Mouse (Mus musculus) Patski (cell line): ENCODE results near the gene Ifna16. TPM values are rescaled to one million over a fixed set of nuclear protein-coding genes. Genes with fewer than 3 reads are reported as not detected.

Experiments
- ATAC-seq: fragments of 100-300 bp; one replicate; pipeline ENCODE4 v1.8.0; 2021
- CTCF ChIA-PET: fragments of 350-600 bp; sonication (Branson Sonifier 250); formaldehyde crosslinking; loops from one replicate; lab custom pipeline; 2022; ENCODE audit warnings: inconsistent platforms; lab: Charles Lee
- POLR2A ChIA-PET: fragments of 350-600 bp; sonication (Branson Sonifier 250); formaldehyde crosslinking; loops from one replicate; lab custom pipeline; 2022; ENCODE audit warnings: antibody characterized with exemption, inconsistent platforms; lab: Charles Lee
- DNase-seq: peaks from one replicate; pipeline ENCODE4 v3.0.0-alpha.2; 2011; ENCODE audit warnings: low read depth, low spot score
- H3K27me3 ChIP-seq: fragments of 371-371 bp; one replicate; pipeline ENCODE4 v1.5.1; 2021
- CTCF ChIP-seq: fragments of 100-300 bp; IDR thresholded peaks from one replicate; pipeline ENCODE4 v1.5.1; 2021
- in situ Hi-C: fragments of 300-500 bp; cut with MboI; formaldehyde crosslinking; loops from 3 replicates; pipeline ENCODE4 v1.11.1; 2018; ENCODE audit warnings: low pct_unique_long_range_greater_than_20kb, mixed read lengths
- polyA plus RNA-seq: library from polyadenylated mRNA; unstranded; gene quantifications from one replicate; pipeline ENCODE4 v1.2.3, GENCODE M21; 2021

The Ifna16 gene
- polyA plus RNA-seq, 1 experiment from 2014 or later, result not detected

GRCm38 (mm10) chr4:88697753-88698152 lies 21.0 kb upstream of the Ifna16 start:
- no peak for ATAC-seq
- H3K27me3 ChIP-seq, result peaks cover 10% of the 10 kb centered on the region
- no peak for TF ChIP-seq CTCF
- in situ Hi-C loops, result no loop called here
- no peak for DNase-seq
- CTCF ChIA-PET, result interaction anchor here (2.1 to 4.2 kb wide), 3 partner anchors 8 to 40 kb away, joined by 8 to 62 read pairs (median 21); partner anchors contain the start of genes Gm26566 and Klhl9
- POLR2A ChIA-PET, result no interaction called here

GRCm38 (mm10) chr4:88697108-88697507 lies 20.4 kb upstream of the Ifna16 start:
- in situ Hi-C loops, result no loop called here
- CTCF ChIA-PET, result interaction anchor here (0.7 to 4.2 kb wide), 11 partner anchors 9 to 125 kb away, joined by 3 to 62 read pairs (median 5); partner anchors contain the start of genes Gm26566, Ifna2 and Klhl9
- peaks cover 12% of the 10 kb centered on the region for H3K27me3 ChIP-seq
- no peak for TF ChIP-seq CTCF
- POLR2A ChIA-PET, result no interaction called here
- no peak for ATAC-seq
- no peak for DNase-seq

- CTCF ChIA-PET, result interaction anchor here (0.7 to 4.2 kb wide), 12 partner anchors 9 to 125 kb away, joined by 3 to 62 read pairs (median 5); partner anchors contain the start of genes Gm26566, Ifna2 and Klhl9
- peak; percentile 78 for ATAC-seq
These were observed 19.6 kb upstream of the Ifna16 start for GRCm38 (mm10) chr4:88696237-88696884.

GRCm38 (mm10) chr4:88693392-88693791 lies 16.7 kb upstream of the Ifna16 start:
- DNase-seq (no peak), ATAC-seq (no peak)
- H3K27me3 ChIP-seq, result peaks cover 18% of the 10 kb centered on the region
- ChIA-PET CTCF (no interaction called here), POLR2A (no interaction called here)
- TF ChIP-seq CTCF, result no peak
- in situ Hi-C loops, result loop anchor here (5.0 kb wide), 1 partner anchor 34 kb away; no protein-coding TSS in a partner anchor

More at GRCm38 (mm10) chr4:88696237-88696884, 19.6 kb upstream of the Ifna16 start:
- in situ Hi-C loops, result no loop called here
- peak; percentile 95 for TF ChIP-seq CTCF
- no peak for DNase-seq
- POLR2A ChIA-PET, result no interaction called here
- peaks cover 14% of the 10 kb centered on the region for H3K27me3 ChIP-seq

GRCm38 (mm10) chr4:88692537-88692936 lies 15.8 kb upstream of the Ifna16 start:
- no peak for ATAC-seq
- peaks cover 26% of the 10 kb centered on the region for H3K27me3 ChIP-seq
- in situ Hi-C loops, result loop anchor here (5.0 kb wide), 1 partner anchor 35 kb away; no protein-coding TSS in a partner anchor
- CTCF ChIA-PET, result no interaction called here
- no peak for DNase-seq
- no peak for TF ChIP-seq CTCF
- POLR2A ChIA-PET, result no interaction called here

GRCm38 (mm10) chr4:88691259-88691658 lies 14.5 kb upstream of the Ifna16 start, which contains the start of gene Ifnab:
TSS of gene Ifnab (minus strand) at chr4:88691359.
- TF ChIP-seq CTCF, result no peak
- ChIA-PET CTCF (no interaction called here), POLR2A (no interaction called here)
- in situ Hi-C loops, result loop anchor here (5.0 kb wide), 1 partner anchor 36 kb away; no protein-coding TSS in a partner anchor
- H3K27me3 ChIP-seq, result peaks cover 26% of the 10 kb centered on the region
- DNase-seq, result no peak
- ATAC-seq, result no peak

GRCm38 (mm10) chr4:88683812-88684211 lies 7.1 kb upstream of the Ifna16 start, which contains the start of gene Ifna2:
TSS of gene Ifna2 (minus strand) at chr4:88683912.
- in situ Hi-C loops, result no loop called here
- ATAC-seq (no peak), DNase-seq (no peak)
- peaks cover 8% of the 10 kb centered on the region for H3K27me3 ChIP-seq
- ChIA-PET POLR2A (no interaction called here), CTCF (interaction anchor here (1.2 kb wide), 1 partner anchor 13 kb away, joined by 3 read pairs; no protein-coding TSS in a partner anchor)
- no peak for TF ChIP-seq CTCF

- ChIA-PET POLR2A (interaction anchor here (1.0 kb wide), 1 partner anchor 140 kb away, joined by 3 read pairs; no protein-coding TSS in a partner anchor), CTCF (interaction anchor here (1.3 kb wide), 1 partner anchor 140 kb away, joined by 4 read pairs; no protein-coding TSS in a partner anchor)
- TF ChIP-seq CTCF, result no peak
- no peak for DNase-seq
- no peak for ATAC-seq
- no peaks in the 10 kb centered on the region for H3K27me3 ChIP-seq
- in situ Hi-C loops, result no loop called here
These were observed 4.6 kb upstream of the Ifna16 start for GRCm38 (mm10) chr4:88681353-88681752.

GRCm38 (mm10) chr4:88680362-88680761 lies 3.6 kb upstream of the Ifna16 start:
- ATAC-seq (no peak), DNase-seq (no peak)
- TF ChIP-seq CTCF, result peak; percentile 39
- CTCF ChIA-PET, result no interaction called here
- in situ Hi-C loops, result no loop called here
- POLR2A ChIA-PET, result interaction anchor here (1.0 kb wide), 1 partner anchor 141 kb away, joined by 3 read pairs; no protein-coding TSS in a partner anchor
- H3K27me3 ChIP-seq, result peaks cover under 1% of the 10 kb centered on the region

- ChIA-PET POLR2A (no interaction called here), CTCF (no interaction called here)
- peaks cover 7% of the 10 kb centered on the region for H3K27me3 ChIP-seq
- no peak for TF ChIP-seq CTCF
- DNase-seq, result no peak
- no peak for ATAC-seq
- in situ Hi-C loops, result no loop called here
These were observed 21.3 kb downstream of the Ifna16 start for GRCm38 (mm10) chr4:88655461-88655860.

GRCm38 (mm10) chr4:88653644-88654043 lies 23.1 kb downstream of the Ifna16 start:
- ChIA-PET POLR2A (no interaction called here), CTCF (no interaction called here)
- DNase-seq, result no peak
- peaks cover 7% of the 10 kb centered on the region for H3K27me3 ChIP-seq
- in situ Hi-C loops, result no loop called here
- ATAC-seq, result no peak
- no peak for TF ChIP-seq CTCF
